Mouse (Mus musculus) heart, embryonic 13.5 days (tissue): ENCODE data around the gene 8030411F24Rik. TPM values are rescaled to one million over a fixed set of nuclear protein-coding genes. Genes with fewer than 3 reads are reported as not detected.
"Not testable (repeated sequence)": the region's sequence is repeated elsewhere in the genome, so short reads cannot be mapped to it uniquely, and the experiment has no call there.

Experiments
- ATAC-seq: fragments of 200-750 bp; cut with Nextera tagmentation; 2 replicates; pipeline ENCODE4 v1.8.0; 2017; ENCODE audit warnings: moderate TSS enrichment; ENCODE audit not compliant: insufficient number of reproducible peaks, low FRiP score, low TSS enrichment; ENCODE audit errors: extremely low read depth
- H3K27ac ChIP-seq: fragments of 300-500 bp; sonication (generic); replicated peaks from 2 replicates; pipeline ENCODE4 v1.5.1; 2015; ENCODE audit warnings: moderate library complexity, mild to moderate bottlenecking, inconsistent platforms
- H3K27me3 ChIP-seq: fragments of 300-500 bp; sonication (generic); replicated peaks from 2 replicates; pipeline ENCODE4 v1.6.1; 2015; ENCODE audit warnings: mild to moderate bottlenecking, inconsistent platforms
- H3K36me3 ChIP-seq: fragments of 300-500 bp; sonication (generic); 2 replicates; pipeline ENCODE4 v1.6.1; 2015; ENCODE audit warnings: mild to moderate bottlenecking, inconsistent platforms
- H3K4me1 ChIP-seq: fragments of 300-500 bp; sonication (generic); 2 replicates; pipeline ENCODE4 v1.6.1; 2015; ENCODE audit warnings: inconsistent platforms
- H3K4me2 ChIP-seq: fragments of 300-500 bp; sonication (generic); 2 replicates; pipeline ENCODE4 v1.6.1; 2015; ENCODE audit warnings: inconsistent platforms, mild to moderate bottlenecking, moderate library complexity
- H3K4me3 ChIP-seq: fragments of 300-500 bp; sonication (generic); 2 replicates; pipeline ENCODE4 v1.5.1; 2015; ENCODE audit warnings: moderate library complexity, mild to moderate bottlenecking, inconsistent platforms
- H3K9ac ChIP-seq: fragments of 300-500 bp; sonication (generic); 2 replicates; pipeline ENCODE4 v1.6.1; 2015; ENCODE audit warnings: inconsistent platforms, mild to moderate bottlenecking, moderate library complexity
- H3K9me3 ChIP-seq: fragments of 300-500 bp; sonication (generic); 2 replicates; pipeline ENCODE4 v1.6.1; 2016; ENCODE audit warnings: inconsistent platforms
- WGBS: fragments of 180-500 bp; shearing (Covaris S2); methylation state at CpG from one replicate; pipeline ENCODE4 v1.1.7; 2015; ENCODE audit warnings: mixed read lengths; 5-methylcytosine and 5-hydroxymethylcytosine counted together
- polyA plus RNA-seq: library from polyadenylated mRNA; unstranded; fragments of >200 nt; fragmentation: Nextera tagmentation; extraction: Ambion mirVana; gene quantifications from 2 replicates; pipeline ENCODE4 v1.2.1, GENCODE M21; 2015

Gene 8030411F24Rik
- polyA plus RNA-seq, result not detected in 2 replicates

DNA sequence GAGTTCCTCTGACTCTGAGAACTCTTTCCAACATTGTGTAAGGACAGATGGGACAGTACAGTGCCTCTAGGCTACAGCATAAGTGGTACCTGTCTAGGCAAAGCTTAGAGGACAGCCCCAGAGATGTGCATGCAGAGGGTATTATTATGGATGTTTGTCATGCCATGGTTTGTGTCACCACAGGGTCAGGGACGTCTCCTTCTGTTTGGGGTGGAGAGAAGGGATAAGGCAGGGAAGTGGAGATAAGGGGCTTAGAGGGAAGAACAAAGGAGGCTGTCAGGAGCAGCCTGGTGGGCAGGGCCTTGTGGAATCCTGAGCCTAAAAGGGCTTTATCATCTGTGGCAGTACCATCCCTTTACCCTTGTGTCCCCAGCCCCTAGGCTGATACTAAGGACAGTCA lies at the start of gene 8030411F24Rik:
TSS of gene 8030411F24Rik (plus strand) at position 301 of the 400 bp plus-strand sequence.
- Histone ChIP-seq H3K4me1 (no peaks in the 10 kb centered on the region), H3K4me3 (no peak within 1 kb of the TSS), H3K27me3 (no peaks in the 10 kb centered on the region), H3K9ac (no peak within 1 kb of the TSS), H3K9me3 (no peaks in the 10 kb centered on the region), H3K36me3 (no peaks in the 10 kb centered on the region), H3K27ac (no peak within 1 kb of the TSS), H3K4me2 (no peak within 1 kb of the TSS)
- no peak for ATAC-seq
- 0% methylated on average over 1 of the region's 1 CpGs for WGBS

- H3K27me3 ChIP-seq, result no peaks in the 10 kb centered on the region
- WGBS, result 3% methylated on average over 18 of the region's 18 CpGs
- ATAC-seq, result peak; percentile 95
- no peaks in the 10 kb centered on the region for H3K36me3 ChIP-seq
- peaks cover 14% of the 10 kb centered on the region for H3K4me1 ChIP-seq
- peak within 1 kb of the TSS; percentile 95 for H3K4me2 ChIP-seq
- H3K9ac ChIP-seq, result peak within 1 kb of the TSS; percentile 90
- H3K9me3 ChIP-seq, result peaks cover 8% of the 10 kb centered on the region; the same call in 1 of the 2 replicates
- peak within 1 kb of the TSS; percentile 81 for H3K4me3 ChIP-seq
- 0 out of 2 replicates have a peak within 1 kb of the TSS, but pooled peaks have one; percentile 5 for H3K27ac ChIP-seq
These were observed 49.3 kb upstream of the 8030411F24Rik start, which contains the start of gene Napb for GRCm38 (mm10) chr2:148732327-148733000. TSS of gene Napb (minus strand) at chr2:148732467.

DNA sequence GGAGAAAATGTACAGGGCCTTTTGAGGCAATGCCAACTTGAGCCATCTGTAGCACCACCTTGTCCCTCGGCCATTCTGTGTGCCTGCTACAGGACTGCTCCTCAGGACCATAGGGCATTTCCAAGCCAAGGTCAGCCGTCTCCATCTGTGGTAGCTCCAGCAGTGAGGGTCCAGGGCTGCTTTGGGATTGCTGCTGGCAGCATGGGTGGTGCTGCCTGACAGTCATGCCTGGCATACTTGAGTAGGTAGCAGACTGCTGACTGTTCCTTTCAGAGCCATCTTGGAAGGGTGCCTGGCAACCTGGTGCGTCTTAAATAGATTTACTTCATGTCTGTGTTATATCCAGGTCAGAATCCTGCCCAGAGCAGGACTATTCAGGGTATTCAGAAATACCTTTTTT lies 38.8 kb upstream of the 8030411F24Rik start:
- Histone ChIP-seq H3K4me1 (no peaks in the 10 kb centered on the region), H3K4me3 (no peak overlapping the region), H3K9me3 (0 out of 2 replicates have a peak, but pooled peaks cover 5% of the 10 kb centered on the region), H3K9ac (no peak overlapping the region), H3K4me2 (no peak overlapping the region), H3K36me3 (no peaks in the 10 kb centered on the region), H3K27ac (no peak overlapping the region), H3K27me3 (no peaks in the 10 kb centered on the region)
- no peak for ATAC-seq
- 63% methylated on average over 3 of the region's 3 CpGs for WGBS

- WGBS, result 60% methylated on average over 3 of the region's 3 CpGs
- no peaks in the 10 kb centered on the region for H3K4me1 ChIP-seq
- no peak for ATAC-seq
- no peaks in the 10 kb centered on the region for H3K36me3 ChIP-seq
- H3K9ac ChIP-seq, result no peak overlapping the region
- no peak overlapping the region for H3K4me2 ChIP-seq
- no peak overlapping the region for H3K4me3 ChIP-seq
- 0 out of 2 replicates have a peak, but pooled peaks cover 5% of the 10 kb centered on the region for H3K9me3 ChIP-seq
- H3K27ac ChIP-seq, result no peak overlapping the region
- H3K27me3 ChIP-seq, result no peaks in the 10 kb centered on the region
These were observed 37.9 kb upstream of the 8030411F24Rik start for GRCm38 (mm10) chr2:148743846-148744407.

DNA sequence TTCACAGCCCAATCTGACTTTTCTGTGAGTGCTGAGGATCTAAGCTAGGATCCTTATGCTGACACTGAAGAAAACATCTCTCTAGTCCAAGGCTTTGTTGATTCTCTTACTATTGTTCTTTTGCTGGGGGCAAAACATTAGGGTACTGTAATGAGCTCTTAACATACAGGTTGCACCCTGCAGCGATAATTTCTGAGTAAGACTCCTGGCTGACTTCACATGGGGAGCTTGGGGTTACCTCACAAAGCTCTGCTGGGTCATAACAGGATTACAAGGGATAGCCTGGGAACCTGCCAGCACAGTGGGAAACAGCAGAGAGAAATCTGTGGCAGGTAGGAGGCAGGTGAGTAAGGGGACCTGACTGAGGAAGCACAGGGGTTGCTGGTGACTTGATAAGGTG lies 31.8 kb upstream of the 8030411F24Rik start, which contains the start of gene Cstl1:
TSS of gene Cstl1 (plus strand) at position 301 of the 400 bp plus-strand sequence.
- H3K4me1 ChIP-seq, result no peaks in the 10 kb centered on the region
- 68% methylated on average over 1 of the region's 1 CpGs for WGBS
- H3K9me3 ChIP-seq, result no peaks in the 10 kb centered on the region
- H3K27ac ChIP-seq, result no peak within 1 kb of the TSS
- peaks cover 13% of the 10 kb centered on the region for H3K27me3 ChIP-seq
- H3K9ac ChIP-seq, result no peak within 1 kb of the TSS
- H3K4me2 ChIP-seq, result no peak within 1 kb of the TSS
- no peaks in the 10 kb centered on the region for H3K36me3 ChIP-seq
- H3K4me3 ChIP-seq, result no peak within 1 kb of the TSS
- ATAC-seq, result no peak

DNA sequence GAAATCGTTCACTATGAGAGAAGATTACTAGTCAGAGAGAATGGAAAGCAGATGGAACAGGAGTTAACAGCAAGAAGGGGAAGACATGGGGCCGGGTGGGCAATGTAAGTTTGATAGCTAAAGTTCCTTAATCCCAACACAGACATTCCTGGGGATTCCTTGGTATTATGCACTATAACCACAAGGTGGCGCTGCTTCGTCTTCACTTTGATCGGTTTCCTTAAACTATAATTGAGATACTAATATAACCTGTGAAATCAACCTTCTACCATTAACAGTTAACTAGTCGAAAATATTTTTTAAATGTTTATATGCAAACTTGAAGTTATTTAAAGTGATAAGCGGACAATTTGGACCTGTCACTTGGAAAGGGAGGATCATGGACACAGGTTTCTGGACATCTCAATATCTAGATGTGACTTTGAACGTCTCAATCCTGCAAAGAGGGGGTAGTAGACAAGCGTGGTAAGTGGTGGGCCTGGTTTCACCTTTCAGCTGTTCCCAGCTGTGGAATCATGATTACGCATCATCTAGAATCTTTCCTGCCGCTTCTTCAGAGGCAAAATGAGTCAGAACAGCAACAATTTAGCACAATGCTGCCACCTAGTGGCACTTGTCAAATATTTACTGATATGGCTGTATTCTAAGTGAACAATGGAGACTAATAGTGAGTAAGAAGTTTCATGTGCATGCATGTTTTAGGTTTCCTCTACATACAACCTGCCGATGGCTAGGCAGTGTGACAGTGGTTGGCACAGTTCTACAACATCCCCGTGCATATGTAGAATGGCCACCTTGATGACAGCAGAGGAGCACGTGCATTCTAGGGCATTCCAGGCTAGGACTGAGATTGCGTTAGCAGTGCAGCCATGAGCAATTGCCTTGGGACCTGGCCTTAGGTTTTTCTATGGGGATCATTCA lies 29.7 kb upstream of the 8030411F24Rik start:
- Histone ChIP-seq H3K9ac (peak overlapping the region; percentile 53; the same call in 1 of the 2 replicates), H3K9me3 (no peaks in the 10 kb centered on the region), H3K4me3 (peak overlapping the region; percentile 44), H3K4me1 (no peaks in the 10 kb centered on the region), H3K36me3 (no peaks in the 10 kb centered on the region), H3K27me3 (peaks cover 13% of the 10 kb centered on the region), H3K27ac (no peak overlapping the region), H3K4me2 (peak overlapping the region; percentile 76)
- ATAC-seq, result no peak
- WGBS, result 17% methylated on average over 15 of the region's 15 CpGs

- Histone ChIP-seq H3K27ac (no peak overlapping the region), H3K4me3 (no peak overlapping the region), H3K36me3 (no peaks in the 10 kb centered on the region), H3K4me1 (no peaks in the 10 kb centered on the region), H3K27me3 (peaks cover 13% of the 10 kb centered on the region), H3K9me3 (no peaks in the 10 kb centered on the region), H3K4me2 (no peak overlapping the region), H3K9ac (no peak overlapping the region)
- WGBS, result 50% methylated on average over 1 of the region's 1 CpGs
- no peak for ATAC-seq
These were observed 27.4 kb upstream of the 8030411F24Rik start for GRCm38 (mm10) chr2:148754310-148754846.

- Histone ChIP-seq H3K4me1 (no peaks in the 10 kb centered on the region), H3K27ac (no peak overlapping the region), H3K9me3 (no peaks in the 10 kb centered on the region), H3K4me3 (no peak overlapping the region), H3K36me3 (no peaks in the 10 kb centered on the region), H3K9ac (no peak overlapping the region), H3K4me2 (no peak overlapping the region), H3K27me3 (no peaks in the 10 kb centered on the region)
- no peak for ATAC-seq
- 89% methylated on average over 1 of the region's 1 CpGs for WGBS
These were observed 18.0 kb upstream of the 8030411F24Rik start for GRCm38 (mm10) chr2:148763648-148764388.

DNA sequence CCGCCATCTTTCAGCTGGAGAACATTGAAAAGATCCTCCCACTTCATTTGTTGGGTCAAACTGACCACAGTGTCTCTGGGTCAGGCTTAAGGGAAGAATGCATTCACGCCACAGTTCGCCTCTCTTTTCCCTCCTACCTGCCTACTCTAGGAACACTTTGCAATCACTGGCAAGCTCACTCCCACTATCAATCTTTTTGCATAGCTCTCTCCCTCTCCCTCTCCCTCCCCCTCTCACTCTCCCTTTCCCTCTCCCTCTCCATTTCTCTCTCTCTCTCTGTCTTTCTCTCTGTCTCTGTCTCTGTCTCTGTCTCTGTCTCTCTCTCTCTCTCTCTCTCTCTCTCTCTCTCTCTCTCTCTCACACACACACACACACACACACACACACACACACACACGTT lies 10.4 kb upstream of the 8030411F24Rik start, which contains the start of gene Cst11:
TSS of gene Cst11 (minus strand) at position 101 of the 400 bp plus-strand sequence.
- not testable (repeated sequence) for H3K36me3 ChIP-seq, H3K9ac ChIP-seq, ATAC-seq, H3K27ac ChIP-seq, H3K4me3 ChIP-seq, H3K9me3 ChIP-seq, H3K4me2 ChIP-seq, H3K4me1 ChIP-seq, H3K27me3 ChIP-seq
- WGBS, result 71% methylated on average over 4 of the region's 4 CpGs

- WGBS, result 82% methylated on average over 6 of the region's 6 CpGs
- no peak within 1 kb of the TSS for H3K27ac ChIP-seq
- ATAC-seq, result no peak
- H3K4me3 ChIP-seq, result no peak within 1 kb of the TSS
- H3K27me3 ChIP-seq, result no peaks in the 10 kb centered on the region
- H3K9ac ChIP-seq, result no peak within 1 kb of the TSS
- H3K36me3 ChIP-seq, result no peaks in the 10 kb centered on the region
- no peak within 1 kb of the TSS for H3K4me2 ChIP-seq
- peaks cover 5% of the 10 kb centered on the region; the same call in 1 of the 2 replicates for H3K9me3 ChIP-seq
- H3K4me1 ChIP-seq, result no peaks in the 10 kb centered on the region
These were observed 7.3 kb downstream of the 8030411F24Rik start, which contains the start of gene Cst12 for GRCm38 (mm10) chr2:148789142-148789541. TSS of gene Cst12 (plus strand) at chr2:148789361.
